Mouse (Mus musculus): ENCODE measurements around the gene Tuba3a.
A peak's percentile ranks its signal among the peaks of the same experiment; 100 is the strongest.

Gene Tuba3a

DNA sequence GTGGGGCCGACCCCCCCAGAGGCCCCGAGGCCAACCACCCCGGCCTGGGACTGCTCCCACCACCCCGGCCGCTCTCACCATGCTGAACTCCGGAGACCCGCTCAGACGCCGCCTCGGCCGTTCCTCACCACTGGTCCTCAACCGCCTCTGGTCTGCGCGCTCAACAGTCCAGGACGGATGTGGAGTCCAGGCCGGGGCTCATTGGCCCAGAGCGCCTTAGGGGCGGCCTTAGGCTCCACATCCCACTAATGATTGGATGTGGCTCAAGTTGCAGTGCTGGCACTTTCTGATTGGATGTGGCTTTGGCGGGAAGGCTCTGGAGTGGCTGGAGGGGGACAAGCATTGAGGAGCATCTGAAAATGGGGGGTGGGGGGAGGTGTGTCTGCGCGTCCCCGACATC lies at the start of gene Tuba3a:
TSS of gene Tuba3a (minus strand) at position 153 of the 400 bp plus-strand sequence.
- DNase-seq (ENCODE audit: low spot score) = no peak

DNA sequence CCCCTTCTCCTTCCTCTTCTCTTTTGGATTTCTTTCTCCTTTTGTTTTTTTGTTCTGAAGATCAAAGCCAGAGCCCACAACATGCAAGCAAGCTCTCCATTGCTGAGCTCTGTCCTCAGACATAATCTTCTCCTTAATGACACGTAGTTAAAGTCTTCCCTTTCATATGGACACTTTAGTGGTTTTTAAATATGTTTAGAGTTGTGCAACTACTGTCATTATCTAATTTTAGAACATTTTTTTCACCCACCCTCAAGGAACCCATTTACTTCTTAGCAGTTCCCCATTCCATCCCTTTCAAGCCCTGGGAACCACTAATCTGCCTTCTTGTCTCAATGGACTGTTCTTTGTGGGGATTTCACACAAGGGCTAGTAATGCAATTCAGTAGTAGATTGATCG lies 48.5 kb upstream of the Tuba3a start:
- DNase-seq (ENCODE audit: low spot score) = no peak

DNA sequence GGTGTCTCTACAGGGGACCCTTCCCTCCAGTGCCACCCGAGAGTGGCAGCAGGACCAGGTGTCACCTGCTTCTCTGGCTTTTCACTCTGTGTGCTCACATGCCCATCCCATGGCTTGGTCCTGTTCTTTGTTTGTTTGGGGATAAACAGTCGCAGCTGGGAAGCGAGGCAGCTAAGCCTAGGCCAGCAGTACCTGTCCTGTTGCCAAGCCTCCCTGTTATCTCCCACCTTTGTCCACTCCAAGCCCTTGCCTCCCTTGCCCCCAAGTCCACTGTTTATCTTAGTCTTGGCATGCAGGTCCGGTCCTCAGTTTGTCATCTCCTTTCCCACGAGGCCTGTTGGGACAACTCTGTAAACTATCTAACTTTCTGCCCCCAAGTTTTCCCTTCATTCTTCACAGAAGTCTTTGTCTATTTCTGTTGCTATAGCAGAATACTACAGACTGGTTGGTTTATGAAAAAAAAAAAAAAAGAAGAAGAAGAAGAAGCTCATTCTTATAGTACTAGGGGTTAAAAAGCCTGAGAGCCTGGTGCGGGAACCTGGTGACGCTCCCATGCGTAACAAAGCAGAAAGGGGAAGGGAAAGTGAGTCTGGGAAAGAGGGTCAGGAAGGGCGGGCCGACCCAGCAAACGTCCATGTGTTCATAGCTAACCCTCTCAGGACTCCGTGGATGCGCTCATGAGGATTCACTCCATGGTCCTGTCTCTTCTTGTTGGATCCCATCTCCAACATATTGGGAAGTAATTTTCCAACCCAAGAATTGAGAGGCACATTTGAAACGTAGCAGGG lies 47.5 kb upstream of the Tuba3a start:
- no peak for DNase-seq (ENCODE audit: low spot score)

DNA sequence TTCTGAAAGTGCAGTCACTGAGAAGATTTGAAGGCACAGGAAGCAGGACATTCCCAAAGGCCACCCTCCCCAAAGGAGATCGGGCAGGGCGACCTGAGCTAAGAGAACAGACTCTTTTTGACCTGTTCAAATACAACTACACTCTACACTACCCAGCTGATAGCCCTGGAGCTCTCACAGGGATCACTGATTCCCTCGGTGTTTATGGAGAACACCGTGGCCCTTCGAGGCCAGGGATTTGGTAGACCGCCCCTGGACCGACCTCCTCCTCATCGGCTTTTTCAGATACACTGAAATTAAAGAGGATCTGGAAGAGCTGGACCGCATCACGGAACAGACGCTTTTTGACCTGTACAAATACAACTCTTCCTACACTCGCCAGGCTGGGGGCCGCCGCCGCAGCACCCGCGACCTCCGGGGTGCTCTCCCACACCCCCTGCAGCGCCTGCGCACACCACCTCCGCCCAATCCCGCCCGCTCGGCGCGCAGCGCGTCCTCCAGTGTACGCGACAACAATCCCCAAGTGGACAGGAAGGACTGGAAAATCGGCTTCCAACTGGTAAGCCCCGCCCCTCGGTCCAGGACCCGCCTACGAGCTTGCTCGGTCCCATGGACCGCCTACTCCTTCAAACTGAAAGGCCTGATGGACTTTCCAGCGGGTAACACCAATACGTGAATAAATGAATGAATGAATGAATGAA lies 44.9 kb upstream of the Tuba3a start:
- peak; percentile 84 for DNase-seq (ENCODE audit: low spot score)

DNA sequence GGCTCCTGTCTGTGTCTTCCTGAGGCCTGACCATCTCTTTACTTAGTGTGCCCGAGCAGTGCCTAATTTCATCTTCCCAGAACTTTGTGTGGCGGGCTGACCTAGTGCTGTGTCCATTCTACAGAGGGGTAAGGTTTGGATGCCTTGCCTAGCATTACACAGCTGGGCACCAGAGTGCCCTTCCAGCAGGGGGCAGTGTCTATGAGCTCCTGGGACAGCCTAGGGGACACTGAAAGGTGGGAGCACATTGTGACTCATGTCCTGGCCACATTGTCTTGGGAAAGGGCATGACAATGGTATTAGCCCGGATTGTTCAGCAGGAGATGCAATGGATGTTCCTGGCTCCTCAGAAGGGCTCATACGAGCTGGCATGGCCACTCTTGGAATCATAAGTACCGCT lies 42.4 kb upstream of the Tuba3a start:
- no peak for DNase-seq (ENCODE audit: low spot score)

DNA sequence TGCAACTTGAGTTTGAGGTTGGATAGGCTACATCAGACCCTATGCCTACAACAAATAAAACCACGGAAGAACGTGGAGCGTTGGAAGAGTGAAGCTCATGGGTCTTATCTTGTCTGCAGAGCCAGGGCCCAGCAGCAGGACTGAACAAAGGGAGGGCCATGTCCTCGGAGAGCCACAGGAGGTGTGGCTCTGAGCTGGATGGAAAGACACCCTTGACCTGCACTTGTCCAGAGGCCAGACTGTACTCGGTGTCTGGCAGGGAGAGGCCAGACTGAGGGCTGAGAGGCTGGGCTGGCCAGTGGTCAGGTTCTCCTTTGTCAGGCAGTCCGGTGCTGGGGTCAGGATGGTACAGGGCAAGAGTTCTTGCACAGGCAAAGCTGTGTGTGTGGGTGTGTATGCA lies 39.5 kb upstream of the Tuba3a start:
- DNase-seq (ENCODE audit: low spot score) = peak; percentile 31

DNA sequence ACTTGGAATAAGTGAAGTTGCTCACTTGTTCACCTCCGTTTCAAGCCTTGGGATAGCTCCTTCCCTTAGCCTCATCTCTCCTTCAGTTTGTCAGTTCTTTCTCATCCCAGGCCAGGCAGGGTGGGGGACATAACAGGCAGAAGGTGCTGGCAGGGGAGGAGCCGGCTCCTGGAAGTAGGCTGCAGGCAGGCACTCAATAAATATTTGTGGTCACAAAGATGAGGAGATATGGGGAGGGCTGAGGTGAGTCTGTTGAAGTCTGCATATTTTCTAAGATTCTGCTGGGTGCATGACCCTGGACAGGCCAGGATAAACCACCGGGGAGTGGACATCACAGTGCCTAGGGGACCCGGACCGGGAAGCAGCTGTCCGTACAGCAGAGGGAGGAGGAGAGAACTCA lies 37.7 kb upstream of the Tuba3a start:
- DNase-seq (ENCODE audit: low spot score) = no peak

DNA sequence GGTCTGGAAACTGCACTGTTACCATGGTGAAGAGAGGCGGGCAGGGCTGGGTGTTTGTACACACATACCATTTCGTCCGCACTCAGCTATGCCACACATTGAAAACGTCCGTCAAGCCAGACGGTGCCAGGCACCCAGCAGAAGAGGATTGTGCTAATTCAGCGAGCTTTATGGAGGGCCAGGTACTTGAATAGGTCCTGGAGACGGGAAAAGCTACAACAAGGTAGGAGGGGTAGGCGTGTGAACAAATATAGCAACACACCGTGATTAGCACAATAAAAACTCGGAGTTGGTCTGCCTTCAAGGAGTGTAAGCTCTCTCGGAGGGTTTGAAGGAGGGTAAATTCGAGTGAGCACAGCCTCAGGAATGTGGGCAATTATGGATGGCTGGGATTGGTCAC lies 37.0 kb upstream of the Tuba3a start:
- DNase-seq (ENCODE audit: low spot score) = no peak

DNA sequence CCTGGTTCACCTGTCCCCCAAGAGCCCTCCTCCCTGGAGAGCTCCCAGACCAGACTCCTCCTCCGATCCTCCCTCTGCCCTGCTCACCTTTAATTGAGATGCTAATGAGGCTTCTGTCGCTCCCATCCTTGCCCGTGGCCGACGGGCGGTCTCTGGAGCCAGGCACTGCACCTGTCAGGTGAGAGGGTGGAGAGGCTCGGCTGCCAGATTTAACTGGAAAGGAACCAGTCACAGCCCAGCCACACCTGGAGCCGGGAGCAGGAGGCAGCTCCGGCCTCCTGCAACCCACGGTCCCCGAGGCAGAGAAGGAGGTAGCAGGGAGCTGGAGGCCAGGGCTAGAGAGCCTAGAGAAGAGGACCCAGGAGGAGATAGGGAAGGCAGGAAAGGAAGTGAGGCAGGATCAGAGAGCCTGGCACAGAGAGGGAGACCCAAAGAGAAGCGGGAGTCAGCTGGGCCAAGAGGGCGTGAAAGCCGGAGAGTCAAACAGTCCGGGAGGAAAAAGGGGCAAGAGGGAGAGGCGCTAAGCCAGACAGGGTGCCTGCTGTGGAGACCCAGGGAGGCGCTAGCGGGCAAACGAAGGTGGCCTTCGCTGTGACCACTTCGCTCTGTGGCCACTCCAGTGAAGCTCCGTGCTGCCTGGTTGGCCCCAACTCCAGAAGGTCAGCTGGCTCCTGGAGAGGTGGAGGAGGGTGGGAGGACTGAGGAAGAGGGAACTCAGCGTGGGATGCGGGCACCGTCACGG lies 35.4 kb upstream of the Tuba3a start:
- no peak for DNase-seq (ENCODE audit: low spot score)

DNA sequence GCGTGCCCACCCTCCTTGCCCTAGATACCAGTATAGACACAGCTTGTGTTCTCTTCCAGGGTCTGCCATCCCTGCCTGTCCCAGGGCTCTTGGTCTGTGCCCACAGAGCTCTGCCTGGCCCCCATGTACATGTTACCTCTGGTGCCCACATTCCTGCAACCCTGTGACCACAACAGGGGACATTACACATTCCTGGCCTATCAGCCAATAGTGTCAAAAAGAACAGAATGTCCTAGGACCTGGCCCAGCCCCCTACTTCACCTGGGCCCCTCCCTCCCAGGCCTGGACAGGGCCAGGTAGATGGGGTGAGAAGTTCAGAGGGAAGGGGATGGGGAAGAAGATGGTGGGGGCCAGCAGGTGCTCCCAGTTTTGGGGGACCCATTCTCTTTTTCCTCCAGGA lies 34.5 kb upstream of the Tuba3a start, which contains the start of gene Scnn1a:
TSS of gene Scnn1a (plus strand) at position 337 of the 400 bp plus-strand sequence.
- no peak for DNase-seq (ENCODE audit: low spot score)

DNA sequence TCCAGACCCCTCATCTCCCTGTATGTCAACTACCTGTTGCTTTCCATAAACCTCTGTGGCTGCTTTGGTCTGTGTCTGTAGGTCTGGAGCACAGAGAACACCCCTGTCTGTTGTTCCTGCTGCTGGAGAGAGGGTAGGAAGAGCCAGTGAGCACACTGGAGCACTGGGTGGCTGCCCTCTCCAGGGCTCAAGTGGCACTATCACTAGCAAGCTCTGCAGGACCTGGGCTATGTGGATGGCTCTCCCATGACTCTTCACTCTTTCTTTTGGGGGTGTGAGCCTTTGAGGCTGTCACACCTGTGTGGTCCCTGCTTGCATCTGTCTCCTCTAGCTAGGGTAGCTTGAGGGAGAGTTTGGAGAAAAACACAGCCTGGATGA lies 34.1 kb upstream of the Tuba3a start:
- DNase-seq (ENCODE audit: low spot score) = no peak

DNA sequence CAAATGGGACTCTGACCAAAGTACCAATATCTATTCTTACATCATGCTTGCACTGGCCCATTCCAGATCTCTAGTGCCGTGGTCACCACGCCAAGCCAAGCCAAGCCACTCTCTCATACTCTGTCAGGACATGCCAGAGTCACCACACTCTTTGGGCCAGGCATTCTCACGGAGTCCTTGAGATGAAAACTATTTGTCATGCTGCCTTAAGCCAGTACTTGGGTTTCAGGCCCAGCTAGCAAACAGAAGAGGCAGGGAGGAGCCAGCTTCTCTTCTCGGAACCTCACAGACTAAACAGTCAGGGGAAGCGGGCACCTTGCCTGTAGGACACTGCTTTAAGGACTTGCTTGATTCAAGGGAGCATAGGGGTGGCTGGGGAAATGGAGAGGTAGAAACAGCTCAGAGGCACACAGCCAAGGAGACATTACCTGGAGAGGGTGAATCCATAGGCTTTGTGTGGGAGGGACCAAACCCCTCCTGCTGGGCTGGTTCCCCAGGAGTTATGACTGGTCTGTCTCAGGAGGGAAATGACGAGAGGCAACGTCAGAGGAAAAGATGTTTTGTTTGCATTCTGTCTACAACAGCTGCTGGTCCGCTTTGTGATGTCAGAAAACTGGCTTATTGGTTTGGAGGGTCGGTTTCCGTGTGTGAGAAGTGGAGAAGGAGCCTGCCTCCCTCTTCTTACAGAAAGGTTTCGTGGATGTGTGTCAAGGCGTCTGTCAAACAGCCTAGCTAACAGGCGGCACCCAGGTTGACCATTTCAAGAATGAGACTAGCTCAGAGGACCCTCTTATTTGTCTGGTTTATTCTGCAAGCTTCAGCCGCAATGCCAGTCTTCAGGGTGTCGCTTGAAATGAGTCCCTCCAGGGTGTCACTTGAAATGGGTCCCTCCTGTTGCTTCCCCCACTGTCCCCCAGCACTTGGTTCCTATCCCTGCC lies 33.4 kb upstream of the Tuba3a start:
- DNase-seq (ENCODE audit: low spot score) = no peak

DNA sequence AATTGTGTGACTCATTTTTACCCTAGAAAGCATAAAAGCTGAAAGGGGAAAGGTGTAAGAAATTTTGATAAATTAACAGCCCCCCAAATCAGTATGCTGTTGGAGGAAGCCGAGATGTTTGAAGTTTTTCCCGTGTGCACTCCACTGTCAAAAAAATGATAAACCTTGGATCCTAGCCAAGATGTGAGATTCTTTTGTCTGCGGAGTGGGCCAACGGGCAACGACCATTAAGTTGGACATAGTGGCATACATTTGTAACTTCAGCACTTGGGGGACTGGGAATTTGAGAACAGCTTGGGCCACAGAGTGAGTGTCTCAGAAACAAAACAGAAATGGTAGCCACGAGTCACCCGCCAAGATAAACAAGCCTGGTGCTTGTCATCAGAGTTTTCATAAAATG lies 31.2 kb upstream of the Tuba3a start:
- DNase-seq (ENCODE audit: low spot score) = no peak

DNA sequence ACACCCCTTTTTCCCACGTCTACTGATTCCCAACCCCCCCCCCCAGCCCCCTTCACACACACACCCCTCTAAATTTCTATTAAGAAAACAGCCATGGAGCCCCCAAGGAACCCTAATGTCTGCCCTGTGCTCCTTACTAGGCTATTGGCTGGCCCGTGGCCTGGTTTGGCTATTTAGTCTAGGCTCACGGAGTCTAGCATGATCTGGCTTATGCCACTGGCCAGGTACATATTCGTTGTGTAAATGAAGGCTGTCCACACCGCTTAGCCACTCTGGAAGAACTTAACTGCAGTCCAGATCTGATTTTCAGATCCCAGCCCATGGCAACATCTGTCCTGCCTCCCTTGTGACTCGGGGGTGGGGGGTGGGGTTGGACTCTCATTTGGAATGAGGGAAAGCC lies 28.9 kb upstream of the Tuba3a start:
- no peak for DNase-seq (ENCODE audit: low spot score)

DNA sequence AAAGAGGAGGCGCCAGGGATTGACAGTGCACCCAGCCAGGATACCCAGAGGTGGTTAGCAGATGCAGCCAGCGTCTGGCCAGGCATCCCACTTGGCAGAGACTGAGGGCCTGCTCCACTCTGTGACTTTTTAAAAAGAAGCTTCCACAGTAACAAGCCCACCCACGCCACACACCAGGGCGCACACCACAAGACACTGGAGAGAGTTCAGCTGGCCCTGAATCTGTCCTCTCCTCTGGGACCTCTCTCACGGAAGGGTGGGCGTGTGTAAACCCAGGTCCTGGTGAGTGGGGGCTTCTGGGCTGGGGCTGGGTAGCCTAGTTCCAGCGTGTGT lies 28.4 kb upstream of the Tuba3a start:
- no peak for DNase-seq (ENCODE audit: low spot score)

DNA sequence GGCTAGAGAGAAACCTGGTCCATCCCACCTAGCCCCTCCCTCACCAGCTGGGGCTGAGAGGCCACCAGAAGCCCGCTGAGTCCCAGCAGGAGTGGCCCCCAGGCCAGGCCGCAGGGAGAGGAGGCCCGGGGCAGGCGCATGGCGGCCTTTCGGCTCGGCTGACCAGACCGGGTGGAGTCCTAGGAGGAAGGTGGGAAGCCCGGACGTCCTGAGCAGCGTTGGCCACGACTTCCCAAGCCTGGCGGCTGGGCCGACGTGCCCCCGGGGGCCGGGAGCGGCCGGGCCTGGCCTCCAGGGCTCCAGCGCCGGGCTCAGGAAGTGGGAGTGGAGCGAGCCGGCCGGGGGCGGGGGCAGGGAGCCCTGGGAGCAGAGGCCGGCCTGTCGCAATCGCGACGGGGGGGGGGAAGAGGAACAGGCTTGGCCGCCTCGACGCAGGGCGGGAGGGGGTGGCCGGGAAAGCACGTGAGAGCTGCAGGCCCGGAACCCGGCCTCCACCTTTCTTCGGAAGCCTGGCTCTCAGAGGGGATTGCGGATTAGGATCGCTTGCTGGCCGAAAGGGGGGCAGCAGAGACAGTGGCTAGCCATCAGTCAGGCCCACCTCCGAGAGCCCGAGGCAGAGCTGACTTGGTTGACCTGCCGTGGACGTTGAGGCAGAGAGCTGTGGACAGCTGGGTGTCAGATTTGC lies 27.8 kb upstream of the Tuba3a start, which contains the start of gene Ltbr:
TSS of gene Ltbr (minus strand) at position 340 of the 685 bp plus-strand sequence.
- DNase-seq (ENCODE audit: low spot score) = peak; percentile 85

DNA sequence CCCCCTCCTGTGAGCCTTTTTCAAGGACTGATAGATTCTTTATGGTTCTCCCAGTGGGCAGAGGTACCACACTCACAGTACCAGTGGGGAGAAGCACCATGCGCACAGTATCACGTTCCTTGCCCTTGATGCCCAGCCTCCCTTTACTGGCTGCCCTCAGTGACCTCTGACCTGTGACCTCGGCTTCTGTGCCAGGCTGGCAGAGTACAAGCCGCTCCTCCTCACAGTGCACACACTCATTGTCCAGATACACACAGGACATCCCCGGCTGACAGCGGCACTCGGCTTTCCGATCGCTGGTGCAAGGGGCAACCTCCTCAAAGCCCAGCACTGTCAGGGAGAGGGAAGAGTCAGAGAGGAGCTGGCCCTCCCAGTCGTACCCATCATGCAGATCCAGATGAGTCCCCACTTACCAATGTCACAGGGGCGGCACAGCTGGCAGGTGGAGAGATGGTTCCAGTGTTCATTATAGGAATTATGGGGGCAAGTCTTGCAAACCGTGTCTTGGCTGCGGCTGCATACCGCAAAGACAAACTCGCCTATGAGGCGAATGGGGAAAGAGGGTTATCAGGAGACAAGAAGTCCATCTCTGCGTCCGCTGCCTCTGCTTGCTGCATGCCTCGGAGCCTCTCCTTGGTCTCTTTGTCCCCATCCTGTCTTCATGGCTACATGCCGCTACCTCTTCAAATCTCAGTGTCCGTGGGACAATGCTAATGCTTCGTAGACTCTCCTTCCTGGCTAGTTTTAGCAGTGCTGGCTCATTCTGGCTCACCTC lies 26.9 kb upstream of the Tuba3a start:
- DNase-seq (ENCODE audit: low spot score) = peak; percentile 24

DNA sequence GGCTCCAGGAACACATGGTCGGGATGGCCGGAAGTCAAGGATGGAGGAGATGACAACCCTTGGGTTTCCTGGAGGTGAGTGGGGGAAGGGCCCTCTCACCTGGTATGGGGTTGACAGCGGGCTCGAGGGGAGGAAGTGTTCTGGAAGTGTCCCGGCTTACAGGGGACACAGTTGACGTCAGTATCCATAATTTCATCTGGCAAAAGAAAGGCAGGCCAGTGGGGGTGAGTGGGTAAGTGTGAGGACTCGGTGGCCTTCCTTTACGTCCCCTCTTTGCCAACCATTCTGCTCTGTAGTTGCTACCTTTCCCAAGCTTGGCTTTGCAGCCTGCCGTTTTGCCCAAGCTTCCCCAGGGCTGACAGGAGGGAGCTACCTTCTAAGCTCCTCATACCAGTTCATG lies 26.3 kb upstream of the Tuba3a start:
- DNase-seq (ENCODE audit: low spot score) = no peak

DNA sequence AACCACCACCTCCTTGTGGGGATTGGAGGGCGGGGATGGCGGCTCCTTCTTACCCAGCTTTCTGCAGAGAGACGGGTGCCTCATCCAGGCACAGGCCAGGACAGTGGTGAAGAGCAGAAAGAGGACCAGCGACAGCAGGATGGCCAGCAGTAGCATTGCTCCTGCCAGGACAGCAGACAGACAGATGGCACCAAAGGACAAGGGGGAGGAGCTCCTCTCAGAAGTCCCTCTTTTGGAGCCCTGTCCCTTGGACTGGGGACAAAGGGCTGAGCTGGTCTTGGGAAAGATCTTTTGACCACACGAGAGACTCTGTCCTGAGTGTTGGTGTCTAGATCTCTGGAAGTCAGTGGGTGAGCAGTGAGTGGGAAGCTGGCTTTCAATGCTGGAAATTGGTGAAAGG lies 23.6 kb upstream of the Tuba3a start:
- DNase-seq (ENCODE audit: low spot score) = no peak

DNA sequence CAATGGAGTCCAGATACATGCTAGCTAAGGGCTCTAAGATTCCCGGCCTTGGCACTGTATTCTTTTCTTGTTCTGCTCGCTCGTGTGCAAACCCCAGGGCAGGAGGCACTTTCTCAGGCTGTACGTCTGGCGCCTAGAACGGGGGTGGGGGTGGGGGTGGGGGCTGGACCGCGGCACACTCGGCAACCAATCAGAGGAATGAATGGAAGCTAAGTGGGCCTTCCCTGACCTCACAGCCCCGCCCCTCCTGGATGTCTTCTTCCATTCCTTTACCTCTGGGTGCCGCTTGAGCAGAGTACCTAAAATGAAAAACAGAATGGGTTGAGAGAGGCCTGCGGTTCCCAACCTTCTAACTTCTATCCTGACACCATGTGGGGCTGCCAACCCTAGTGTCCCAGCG lies 23.1 kb upstream of the Tuba3a start:
- DNase-seq (ENCODE audit: low spot score) = no peak

DNA sequence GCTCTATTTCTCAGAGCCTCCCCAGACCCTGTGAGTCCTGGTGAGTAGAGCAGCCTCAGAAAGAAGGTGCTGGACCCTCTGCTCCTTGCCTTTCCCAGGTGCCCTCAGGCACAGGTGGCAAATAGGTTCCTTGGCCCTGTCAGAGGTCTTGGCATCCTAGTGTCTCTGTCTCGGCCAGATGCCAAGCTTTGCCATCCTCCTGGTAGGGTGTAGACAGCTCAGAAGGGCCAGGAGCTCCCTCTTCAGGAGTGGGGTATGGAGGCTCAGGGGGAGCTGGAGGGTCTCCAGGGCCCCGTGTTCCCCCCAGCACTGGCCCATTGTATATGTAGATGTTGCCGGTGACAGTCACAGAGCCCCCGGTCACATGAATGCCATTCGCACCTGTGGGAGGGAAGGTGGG lies 21.2 kb upstream of the Tuba3a start:
- DNase-seq (ENCODE audit: low spot score) = no peak
